Mouse (Mus musculus): ENCODE results near the gene Palm2.

DNA sequence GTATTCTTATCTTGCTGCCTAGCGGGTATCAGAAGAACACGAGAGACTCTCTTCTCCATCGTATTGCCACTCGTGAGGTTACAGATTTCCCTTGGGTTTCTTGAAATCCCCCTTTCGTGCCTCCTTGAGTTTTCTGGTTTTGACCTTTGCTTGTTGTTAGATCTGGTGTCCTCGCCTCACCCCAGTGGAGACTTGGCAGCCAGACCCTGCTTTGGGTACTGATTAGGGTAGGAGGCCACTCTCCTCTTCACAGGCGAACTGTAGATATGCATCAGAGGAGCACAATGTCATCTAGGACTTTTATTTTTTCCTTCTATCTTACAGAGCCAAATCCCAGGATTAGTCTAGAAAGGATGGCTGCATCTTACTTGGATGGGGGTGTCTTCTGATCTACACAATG lies 10.0 kb upstream of the Palm2 start:
- TF ChIP-seq CTCF (conservative IDR thresholded peaks at IDR 0.05; ENCODE audit: insufficient read depth, insufficient read length, low read depth, low read length) = no peak
- no peak for TF ChIP-seq POLR2A (IDR thresholded peaks at IDR 0.05; ENCODE audit: low read depth, low read length)
